7 mouse cellular contexts compared by ENCODE assay signal in genomic region chr7:30232631-30233148, GRCm38 (mm10). TPM values are rescaled to one million over a fixed set of nuclear protein-coding genes. Genes with fewer than 3 reads are reported as not detected.
DNase-seq lines count a peak whose midpoint lies in the region; ATAC-seq and TF ChIP-seq lines count a peak whose summit lies in the region.

No protein-coding gene starts in this region.

- DNase-seq in T-cell, adult 2 months (ENCODE audit: low spot score), result peak; percentile 53
- peak; percentile 46 for DNase-seq in c-Kit-negative CD71-positive TER-119-positive erythroid progenitor cells, embryonic 14.5 days (ENCODE audit: low read depth, low spot score)
- peak; percentile 58 for DNase-seq in forebrain, embryonic 10.5 days (ENCODE audit: extremely low spot score, low spot score)
- peak; percentile 48 to 82 for DNase-seq in left cerebral cortex, postnatal 10 days (ENCODE audit: extremely low spot score in 1 of 2, low spot score in 2 of 2)

- H3K4me3 ChIP-seq in forebrain, embryonic 10.5 days, result peak overlapping the region; percentile 81
- H3K4me3 ChIP-seq in hindbrain, embryonic 12.5 days, result peak overlapping the region; percentile 70
- H3K4me3 ChIP-seq in small intestine, adult 2 months (ENCODE audit: low read depth, low read length), result peak overlapping the region; percentile 89

- WGBS in forebrain, embryonic 10.5 days, result 8% methylated on average over 24 of the region's 24 CpGs
- 4% methylated on average over 24 of the region's 24 CpGs for WGBS in hindbrain, embryonic 12.5 days
- 3% methylated on average over 24 of the region's 24 CpGs for WGBS in small intestine, adult 2 months

- H3K4me2 ChIP-seq in hindbrain, embryonic 12.5 days (replicated peaks), result peak overlapping the region; percentile 62

- peak; percentile 3 for ATAC-seq in hindbrain, embryonic 12.5 days (ENCODE audit: low FRiP score)
- peak; percentile 58 for ATAC-seq in megakaryocyte progenitor cell, adult 5-6 weeks (replicated peaks; ENCODE audit: poor library complexity)

- H3K9me3 ChIP-seq in forebrain, embryonic 10.5 days, result no peaks in the 10 kb centered on the region
- no peaks in the 10 kb centered on the region for H3K9me3 ChIP-seq in hindbrain, embryonic 12.5 days (replicated peaks)

- no peaks in the 10 kb centered on the region for H3K27me3 ChIP-seq in forebrain, embryonic 10.5 days (ENCODE audit: poor library complexity, severe bottlenecking)
- no peaks in the 10 kb centered on the region for H3K27me3 ChIP-seq in hindbrain, embryonic 12.5 days
- H3K27me3 ChIP-seq in small intestine, adult 2 months (ENCODE audit: control insufficient read depth, insufficient read depth, low read length), result no peaks in the 10 kb centered on the region

- H3K27ac ChIP-seq in forebrain, embryonic 10.5 days, result peak overlapping the region; percentile 96
- H3K27ac ChIP-seq in hindbrain, embryonic 12.5 days, result peak overlapping the region; percentile 96
- peak overlapping the region; percentile 75 for H3K27ac ChIP-seq in small intestine, adult 2 months (ENCODE audit: insufficient read depth, low read depth, low read length)

- TF ChIP-seq POLR2A in small intestine, adult 2 months (IDR thresholded peaks at IDR 0.05; ENCODE audit: low read depth, low read length), result no peak

- intact Hi-C loops in left cerebral cortex, postnatal 10 days (cut with DNase I), result loop anchor here (5.0 kb wide), 1 partner anchor 60 kb away; the partner anchor contains the start of gene Clip3

- H3K9ac ChIP-seq in hindbrain, embryonic 12.5 days, result peak overlapping the region; percentile 79

- peaks cover 24% of the 10 kb centered on the region for H3K4me1 ChIP-seq in forebrain, embryonic 10.5 days
- peaks cover 19% of the 10 kb centered on the region for H3K4me1 ChIP-seq in hindbrain, embryonic 12.5 days
- peaks cover 7% of the 10 kb centered on the region for H3K4me1 ChIP-seq in small intestine, adult 2 months (ENCODE audit: control insufficient read depth, insufficient read depth, insufficient read length, low read length)

- peak; percentile 66; the same call in 1 of the 2 replicates for TF ChIP-seq CTCF in small intestine, adult 2 months (IDR thresholded peaks at IDR 0.05; ENCODE audit: extremely low read depth, insufficient read length, insufficient replicate concordance, low read depth, low read length)

- peaks cover 50% of the 10 kb centered on the region for H3K36me3 ChIP-seq in forebrain, embryonic 10.5 days (replicated peaks)
- peaks cover 25% of the 10 kb centered on the region; the same call in 1 of the 2 replicates for H3K36me3 ChIP-seq in hindbrain, embryonic 12.5 days
- peaks cover 4% of the 10 kb centered on the region for H3K36me3 ChIP-seq in small intestine, adult 2 months (ENCODE audit: control insufficient read depth, insufficient read depth, low read length)

RNA-seq across cellular contexts. Expression of gene Tbcb, which starts 0.6 kb away (rescaled TPM):
- 248 and 257 TPM in 2 replicates for polyA plus RNA-seq in forebrain, embryonic 10.5 days (2016; fragmentation: Nextera tagmentation; extraction: Ambion mirVana)
- polyA plus RNA-seq in hindbrain, embryonic 12.5 days (2016; fragmentation: Nextera tagmentation; extraction: Ambion mirVana), result 272 and 275 TPM in 2 replicates
- total RNA-seq in left cerebral cortex, postnatal 10 days (2021), result 100 to 1,000 TPM; 176 to 206 TPM
- 95.9 and 112 TPM in 2 replicates for total RNA-seq in megakaryocyte progenitor cell, adult 5-6 weeks (2015)
- 27.6 and 37.1 TPM in 2 replicates for total RNA-seq in megakaryocyte progenitor cell, adult 5-6 weeks (2017)
- 24.6 and 45.2 TPM in 2 replicates for polyA plus RNA-seq in small intestine, adult 2 months (2012; rRNA removed)

RNA-seq across cellular contexts. Expression of gene Polr2i, which starts 0.9 kb away (rescaled TPM):
- polyA plus RNA-seq in forebrain, embryonic 10.5 days (2016; fragmentation: Nextera tagmentation; extraction: Ambion mirVana), result 163 and 169 TPM in 2 replicates
- polyA plus RNA-seq in hindbrain, embryonic 12.5 days (2016; fragmentation: Nextera tagmentation; extraction: Ambion mirVana), result 135 and 149 TPM in 2 replicates
- 10 to 100 TPM; 72.1 to 73.3 TPM for total RNA-seq in left cerebral cortex, postnatal 10 days (2021)
- 75.7 and 78.4 TPM in 2 replicates for total RNA-seq in megakaryocyte progenitor cell, adult 5-6 weeks (2015)
- total RNA-seq in megakaryocyte progenitor cell, adult 5-6 weeks (2017), result 60.6 and 69.9 TPM in 2 replicates
- 59.2 and 86.9 TPM in 2 replicates for polyA plus RNA-seq in small intestine, adult 2 months (2012; rRNA removed)

RNA-seq across cellular contexts. Expression of gene Ovol3, which starts 2.8 kb away (rescaled TPM):
- not detected in 2 replicates for polyA plus RNA-seq in forebrain, embryonic 10.5 days (2016; fragmentation: Nextera tagmentation; extraction: Ambion mirVana)
- not detected in 2 replicates for polyA plus RNA-seq in hindbrain, embryonic 12.5 days (2016; fragmentation: Nextera tagmentation; extraction: Ambion mirVana)
- not detected for total RNA-seq in left cerebral cortex, postnatal 10 days (2021)
- 0.32 TPM in 1 of 2 replicates, not detected in the other for total RNA-seq in megakaryocyte progenitor cell, adult 5-6 weeks (2015)
- total RNA-seq in megakaryocyte progenitor cell, adult 5-6 weeks (2017), result 0.12 TPM in 1 of 2 replicates, not detected in the other
- 0.15 TPM in 1 of 2 replicates, not detected in the other for polyA plus RNA-seq in small intestine, adult 2 months (2012; rRNA removed)

RNA-seq across cellular contexts. Expression of gene Capns1, which starts 34.1 kb away (rescaled TPM):
- polyA plus RNA-seq in forebrain, embryonic 10.5 days (2016; fragmentation: Nextera tagmentation; extraction: Ambion mirVana), result 45.9 and 51.2 TPM in 2 replicates
- 78.0 and 80.0 TPM in 2 replicates for polyA plus RNA-seq in hindbrain, embryonic 12.5 days (2016; fragmentation: Nextera tagmentation; extraction: Ambion mirVana)
- total RNA-seq in left cerebral cortex, postnatal 10 days (2021), result 100 to 1,000 TPM; 204 TPM
- total RNA-seq in megakaryocyte progenitor cell, adult 5-6 weeks (2015), result 319 and 322 TPM in 2 replicates
- total RNA-seq in megakaryocyte progenitor cell, adult 5-6 weeks (2017), result 165 and 206 TPM in 2 replicates
- 351 and 819 TPM in 2 replicates for polyA plus RNA-seq in small intestine, adult 2 months (2012; rRNA removed)

RNA-seq across cellular contexts. Expression of gene Thap8, which starts 47.2 kb away (rescaled TPM):
- 0.38 and 0.48 TPM in 2 replicates for polyA plus RNA-seq in forebrain, embryonic 10.5 days (2016; fragmentation: Nextera tagmentation; extraction: Ambion mirVana)
- polyA plus RNA-seq in hindbrain, embryonic 12.5 days (2016; fragmentation: Nextera tagmentation; extraction: Ambion mirVana), result 0.48 and 0.77 TPM in 2 replicates
- under 1 TPM in 1 of 2 experiments, not detected in 1; 0.51 TPM for total RNA-seq in left cerebral cortex, postnatal 10 days (2021)
- 0.39 TPM in 1 of 2 replicates, not detected in the other for total RNA-seq in megakaryocyte progenitor cell, adult 5-6 weeks (2015)
- 0.33 and 0.34 TPM in 2 replicates for total RNA-seq in megakaryocyte progenitor cell, adult 5-6 weeks (2017)
- polyA plus RNA-seq in small intestine, adult 2 months (2012; rRNA removed), result 0.16 TPM in 1 of 2 replicates, not detected in the other

Comparison
In these comparisons a context has a peak if more than half of its experiments do, and no peak if none do; other contexts are left out.
1. Peak in every context shown above with its lines: DNase-seq, ATAC-seq, H3K4me3 ChIP-seq and H3K27ac ChIP-seq.